Mouse (Mus musculus) liver, embryonic 14.5 days (tissue): ENCODE measurements around the gene Arl6.

ENCODE experiments used
- CTCF ChIP-seq: IDR thresholded peaks from 2 replicates; pipeline ENCODE4 v1.5.1; 2016; ENCODE audit warnings: antibody characterized with exemption, low read depth, control low read depth
- EP300 ChIP-seq: IDR thresholded peaks from 2 replicates; pipeline ENCODE4 v1.6.1; 2016; ENCODE audit warnings: antibody characterized with exemption, low read depth

DNA sequence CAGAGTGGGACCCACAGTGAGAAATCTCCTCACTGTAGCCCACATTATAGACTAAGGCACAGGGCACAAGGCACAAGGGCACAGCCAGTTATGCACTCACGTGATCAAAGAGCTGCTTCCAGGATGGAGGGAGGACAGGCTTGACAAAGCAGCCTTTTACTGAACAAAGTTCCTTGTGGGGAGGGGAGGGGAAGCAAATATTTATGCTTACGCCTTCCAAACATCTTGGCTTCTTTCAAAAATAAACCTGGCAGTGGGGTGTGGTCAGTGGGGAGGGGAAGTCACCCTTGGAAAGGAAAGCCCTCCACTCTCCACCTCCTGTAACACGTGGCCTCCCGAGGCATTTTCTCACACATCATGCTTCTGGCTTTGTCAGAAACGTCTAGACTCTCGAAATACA, 52.9 kb downstream of the Arl6 start:
- TF ChIP-seq CTCF = no peak
- TF ChIP-seq EP300 = no peak
